Mouse (Mus musculus) lung, postnatal 0 days (tissue): ENCODE results near the gene Qpctl.

Experiments
- CTCF ChIP-seq: IDR thresholded peaks from 2 replicates; pipeline ENCODE4 v1.5.1; 2016; ENCODE audit warnings: antibody characterized with exemption, mild to moderate bottlenecking
- EP300 ChIP-seq: IDR thresholded peaks from 2 replicates; pipeline ENCODE4 v1.6.1; 2016; ENCODE audit warnings: antibody characterized with exemption, mild to moderate bottlenecking, control low read depth

GRCm38 (mm10) chr7:19095751-19096110 lies 53.4 kb downstream of the Qpctl start:
- TF ChIP-seq CTCF (no peak), EP300 (no peak)
